Mouse (Mus musculus): Measurements from ENCODE around the gene Scnm1. TPM values are rescaled to one million over a fixed set of nuclear protein-coding genes. Genes with fewer than 3 reads are reported as not detected.
"Not testable (repeated sequence)": the region's sequence is repeated elsewhere in the genome, so short reads cannot be mapped to it uniquely, and the experiment has no call there.

Scnm1 gene
- polyA plus RNA-seq, 1 experiment: 63.8 TPM

- Histone ChIP-seq H3K27ac (ENCODE audit: control insufficient read depth, insufficient read depth, low read length) (peak overlapping the region; percentile 97), H3K4me1 (replicated peaks; ENCODE audit: control insufficient read depth, insufficient read depth, low read length) (peaks cover 36% of the 10 kb centered on the region), H3K36me3 (ENCODE audit: control insufficient read depth, insufficient read depth, low read length) (peaks cover 11% of the 10 kb centered on the region; the same call in 1 of the 2 replicates), H3K4me3 (ENCODE audit: control insufficient read depth, insufficient read depth, low read length) (no peak overlapping the region), H3K27me3 (ENCODE audit: control insufficient read depth, insufficient read depth, low read length) (no peaks in the 10 kb centered on the region)
- TF ChIP-seq CTCF (IDR thresholded peaks at IDR 0.05; ENCODE audit: borderline replicate concordance, control insufficient read depth, extremely low read depth, insufficient read depth, low read length, poor library complexity): no peak
- no peak for TF ChIP-seq POLR2A (IDR thresholded peaks at IDR 0.05; ENCODE audit: control insufficient read depth, extremely low read depth, insufficient read depth, low read length, poor library complexity)
- no peak for DNase-seq
- WGBS: 97% methylated on average over 6 of the region's 6 CpGs
Observed at GRCm38 (mm10) chr3:95140795-95141194, 7.0 kb upstream of the Scnm1 start.

- Histone ChIP-seq H3K27ac (ENCODE audit: control insufficient read depth, insufficient read depth, low read length) (peak overlapping the region; percentile 6; the same call in 1 of the 2 replicates), H3K36me3 (ENCODE audit: control insufficient read depth, insufficient read depth, low read length) (peaks cover 11% of the 10 kb centered on the region; the same call in 1 of the 2 replicates), H3K4me1 (replicated peaks; ENCODE audit: control insufficient read depth, insufficient read depth, low read length) (peaks cover 38% of the 10 kb centered on the region), H3K4me3 (ENCODE audit: control insufficient read depth, insufficient read depth, low read length) (no peak overlapping the region), H3K27me3 (ENCODE audit: control insufficient read depth, insufficient read depth, low read length) (no peaks in the 10 kb centered on the region)
- no peak for DNase-seq
- no peak for TF ChIP-seq CTCF (IDR thresholded peaks at IDR 0.05; ENCODE audit: borderline replicate concordance, control insufficient read depth, extremely low read depth, insufficient read depth, low read length, poor library complexity)
- TF ChIP-seq POLR2A (IDR thresholded peaks at IDR 0.05; ENCODE audit: control insufficient read depth, extremely low read depth, insufficient read depth, low read length, poor library complexity): no peak
- 93% methylated on average over 18 of the region's 18 CpGs for WGBS
Observed at GRCm38 (mm10) chr3:95140289-95140595, 6.4 kb upstream of the Scnm1 start.

GRCm38 (mm10) chr3:95139586-95140288 lies 5.9 kb upstream of the Scnm1 start:
- Histone ChIP-seq H3K4me1 (replicated peaks; ENCODE audit: control insufficient read depth, insufficient read depth, low read length) (peaks cover 42% of the 10 kb centered on the region), H3K4me3 (ENCODE audit: control insufficient read depth, insufficient read depth, low read length) (no peak overlapping the region), H3K27me3 (ENCODE audit: control insufficient read depth, insufficient read depth, low read length) (no peaks in the 10 kb centered on the region), H3K27ac (ENCODE audit: control insufficient read depth, insufficient read depth, low read length) (peak overlapping the region; percentile 7; the same call in 1 of the 2 replicates), H3K36me3 (ENCODE audit: control insufficient read depth, insufficient read depth, low read length) (peaks cover 11% of the 10 kb centered on the region; the same call in 1 of the 2 replicates)
- WGBS: 74% methylated on average over 25 of the region's 25 CpGs
- no peak for TF ChIP-seq POLR2A (IDR thresholded peaks at IDR 0.05; ENCODE audit: control insufficient read depth, extremely low read depth, insufficient read depth, low read length, poor library complexity)
- TF ChIP-seq CTCF (IDR thresholded peaks at IDR 0.05; ENCODE audit: borderline replicate concordance, control insufficient read depth, extremely low read depth, insufficient read depth, low read length, poor library complexity): no peak
- DNase-seq: no peak

- 52% methylated on average over 3 of the region's 3 CpGs for WGBS
- Histone ChIP-seq H3K4me1 (replicated peaks; ENCODE audit: control insufficient read depth, insufficient read depth, low read length) (peaks cover 40% of the 10 kb centered on the region), H3K27ac (ENCODE audit: control insufficient read depth, insufficient read depth, low read length) (peak overlapping the region; percentile 37; the same call in 1 of the 2 replicates)
Observed at GRCm38 (mm10) chr3:95136336-95136735, 2.5 kb upstream of the Scnm1 start.

GRCm38 (mm10) chr3:95135433-95136052 lies 1.7 kb upstream of the Scnm1 start:
- peak; percentile 39 for DNase-seq
- WGBS: 8% methylated on average over 7 of the region's 7 CpGs
- no peak for TF ChIP-seq POLR2A (IDR thresholded peaks at IDR 0.05; ENCODE audit: control insufficient read depth, extremely low read depth, insufficient read depth, low read length, poor library complexity)
- no peak for TF ChIP-seq CTCF (IDR thresholded peaks at IDR 0.05; ENCODE audit: borderline replicate concordance, control insufficient read depth, extremely low read depth, insufficient read depth, low read length, poor library complexity)
- Histone ChIP-seq H3K4me3 (ENCODE audit: control insufficient read depth, insufficient read depth, low read length) (no peak overlapping the region), H3K27me3 (ENCODE audit: control insufficient read depth, insufficient read depth, low read length) (no peaks in the 10 kb centered on the region), H3K36me3 (ENCODE audit: control insufficient read depth, insufficient read depth, low read length) (peaks cover 11% of the 10 kb centered on the region; the same call in 1 of the 2 replicates), H3K4me1 (replicated peaks; ENCODE audit: control insufficient read depth, insufficient read depth, low read length) (peaks cover 34% of the 10 kb centered on the region), H3K27ac (ENCODE audit: control insufficient read depth, insufficient read depth, low read length) (peak overlapping the region; percentile 41; the same call in 1 of the 2 replicates)

More at GRCm38 (mm10) chr3:95136336-95136735, 2.5 kb upstream of the Scnm1 start:
- Histone ChIP-seq H3K36me3 (ENCODE audit: control insufficient read depth, insufficient read depth, low read length) (peaks cover 11% of the 10 kb centered on the region; the same call in 1 of the 2 replicates), H3K27me3 (ENCODE audit: control insufficient read depth, insufficient read depth, low read length) (no peaks in the 10 kb centered on the region), H3K4me3 (ENCODE audit: control insufficient read depth, insufficient read depth, low read length) (no peak overlapping the region)
- no peak for TF ChIP-seq POLR2A (IDR thresholded peaks at IDR 0.05; ENCODE audit: control insufficient read depth, extremely low read depth, insufficient read depth, low read length, poor library complexity)
- no peak for TF ChIP-seq CTCF (IDR thresholded peaks at IDR 0.05; ENCODE audit: borderline replicate concordance, control insufficient read depth, extremely low read depth, insufficient read depth, low read length, poor library complexity)
- no peak for DNase-seq

GRCm38 (mm10) chr3:95135023-95135422 lies 1.2 kb upstream of the Scnm1 start:
- WGBS: 4% methylated on average over 6 of the region's 6 CpGs
- Histone ChIP-seq H3K27me3 (ENCODE audit: control insufficient read depth, insufficient read depth, low read length) (no peaks in the 10 kb centered on the region), H3K4me3 (ENCODE audit: control insufficient read depth, insufficient read depth, low read length) (peak overlapping the region; percentile 45), H3K27ac (ENCODE audit: control insufficient read depth, insufficient read depth, low read length) (peak overlapping the region; percentile 41; the same call in 1 of the 2 replicates), H3K4me1 (replicated peaks; ENCODE audit: control insufficient read depth, insufficient read depth, low read length) (peaks cover 28% of the 10 kb centered on the region), H3K36me3 (ENCODE audit: control insufficient read depth, insufficient read depth, low read length) (peaks cover 7% of the 10 kb centered on the region)
- no peak for TF ChIP-seq CTCF (IDR thresholded peaks at IDR 0.05; ENCODE audit: borderline replicate concordance, control insufficient read depth, extremely low read depth, insufficient read depth, low read length, poor library complexity)
- TF ChIP-seq POLR2A (IDR thresholded peaks at IDR 0.05; ENCODE audit: control insufficient read depth, extremely low read depth, insufficient read depth, low read length, poor library complexity): no peak
- DNase-seq: peak; percentile 34

- WGBS: no CpG with 5 or more reads among the region's 12 CpGs
- H3K36me3 ChIP-seq (ENCODE audit: control insufficient read depth, insufficient read depth, low read length); H3K27me3 ChIP-seq (ENCODE audit: control insufficient read depth, insufficient read depth, low read length); H3K4me3 ChIP-seq (ENCODE audit: control insufficient read depth, insufficient read depth, low read length); DNase-seq; H3K27ac ChIP-seq (ENCODE audit: control insufficient read depth, insufficient read depth, low read length): not testable (repeated sequence)
- H3K4me1 ChIP-seq (replicated peaks; ENCODE audit: control insufficient read depth, insufficient read depth, low read length): peaks cover 21% of the 10 kb centered on the region
Observed at GRCm38 (mm10) chr3:95134133-95134532, 322 bp upstream of the Scnm1 start.
